Mouse (Mus musculus) thymus, adult 2 months (tissue): ENCODE measurements around the gene Gtdc1.

Source experiments
- CTCF ChIP-seq: fragments of 200-500 bp; IDR thresholded peaks from 2 replicates; pipeline ENCODE4 v1.5.1; 2012; ENCODE audit warnings: mild to moderate bottlenecking, control low read depth, low read length, moderate library complexity, borderline replicate concordance; ENCODE audit not compliant: control insufficient read depth, poor library complexity, insufficient read depth; ENCODE audit errors: extremely low read depth
- POLR2A ChIP-seq: fragments of 200-500 bp; IDR thresholded peaks from 2 replicates; pipeline ENCODE4 v1.6.1; 2012; ENCODE audit warnings: mild to moderate bottlenecking, low read length, control low read depth, moderate library complexity; ENCODE audit not compliant: control insufficient read depth, poor library complexity, insufficient read depth; ENCODE audit errors: extremely low read depth

DNA sequence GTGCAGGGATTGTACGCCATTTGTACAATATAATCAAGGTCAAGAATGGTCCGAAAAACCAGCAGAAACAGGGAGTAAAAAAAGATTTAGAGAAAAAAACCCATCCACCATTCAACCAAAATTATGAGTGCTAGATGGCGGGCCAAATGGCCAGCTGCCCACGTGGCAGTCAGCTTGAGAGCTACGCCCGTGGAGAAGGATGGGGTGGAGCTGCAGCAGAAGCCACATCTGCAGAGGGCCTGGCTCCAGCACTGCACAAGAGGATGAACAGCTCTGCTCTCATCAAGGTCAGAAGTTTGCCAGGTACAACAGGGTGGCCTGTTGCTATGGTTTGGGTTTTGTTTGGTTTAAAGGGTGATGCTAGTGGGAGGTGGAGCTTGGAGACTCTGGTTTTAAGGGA lies 281.1 kb downstream of the Gtdc1 start:
- TF ChIP-seq CTCF (no peak), POLR2A (no peak)
